Mouse (Mus musculus) ES-E14 (cell line): Measurements from ENCODE around the gene Slc2a13.

ENCODE experiments used
- MAFK ChIP-seq: IDR thresholded peaks from 2 replicates; pipeline ENCODE4 v1.6.1; 2014; ENCODE audit warnings: mild to moderate bottlenecking, low read depth, low read length, inconsistent platforms; ENCODE audit not compliant: insufficient read depth
- ZNF384 ChIP-seq: IDR thresholded peaks from 2 replicates; pipeline ENCODE4 v1.6.1; 2012; ENCODE audit warnings: low read depth, low read length, inconsistent platforms

GRCm38 (mm10) chr15:91463857-91464435 is 109.1 kb downstream of the Slc2a13 start:
- TF ChIP-seq MAFK (no peak), ZNF384 (no peak)
